Mouse (Mus musculus): Measurements from ENCODE around the gene Tsr1. TPM values are rescaled to one million over a fixed set of nuclear protein-coding genes. Genes with fewer than 3 reads are reported as not detected.

The Tsr1 gene
- polyA plus RNA-seq, 1 experiment from 2014 or later: 52.7 TPM

DNA sequence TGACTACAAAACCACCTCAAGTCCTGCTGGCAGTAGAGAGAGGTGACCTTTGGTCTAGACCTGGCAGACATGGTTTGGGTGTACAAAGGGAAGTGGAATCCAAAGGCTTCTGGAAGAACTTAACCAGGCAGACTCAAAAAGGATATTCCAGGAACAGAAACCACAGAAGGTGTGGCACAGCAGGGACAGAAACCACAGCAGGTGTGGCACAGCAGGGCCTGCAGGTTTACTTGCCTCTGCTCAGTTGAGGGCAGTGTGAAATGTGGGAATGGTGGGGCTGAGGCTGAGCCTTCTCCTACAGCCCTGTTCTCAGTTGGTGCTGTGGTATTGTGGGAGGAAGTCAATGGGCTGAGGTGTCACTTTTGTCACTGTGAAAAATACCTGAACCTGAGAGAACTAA is 57.0 kb downstream of the Tsr1 start:
- Histone ChIP-seq H3K27me3 (ENCODE audit: insufficient read depth, poor library complexity, severe bottlenecking) (no peaks in the 10 kb centered on the region), H3K36me3 (peaks cover 27% of the 10 kb centered on the region; the same call in 1 of the 2 replicates), H3K9me3 (no peaks in the 10 kb centered on the region), H3K4me3 (no peak overlapping the region), H3K27ac (no peak overlapping the region), H3K4me1 (no peaks in the 10 kb centered on the region)
- no peak for DNase-seq (ENCODE audit: low spot score)

DNA sequence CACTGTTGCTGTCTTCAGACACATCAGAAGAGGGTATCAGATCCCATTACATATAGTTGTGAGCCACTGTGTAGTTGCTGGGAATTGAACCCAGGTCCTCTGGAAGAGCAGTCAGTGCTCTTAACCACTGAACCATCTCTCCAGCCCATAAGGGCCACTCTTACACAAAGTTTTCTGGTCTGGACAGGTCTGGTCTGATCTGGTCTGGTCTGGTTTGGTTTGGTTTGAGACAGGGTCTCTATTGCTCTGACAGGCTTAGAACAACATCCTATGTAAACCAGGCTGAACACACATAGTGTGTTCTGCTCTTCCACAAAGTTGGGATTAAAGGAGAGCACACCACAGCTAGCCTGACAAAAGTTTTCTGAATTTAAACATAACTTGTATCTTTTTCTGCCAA is 58.1 kb downstream of the Tsr1 start:
- DNase-seq (ENCODE audit: low spot score): no peak
- H3K27me3 ChIP-seq (ENCODE audit: insufficient read depth, poor library complexity, severe bottlenecking): no peaks in the 10 kb centered on the region
- H3K27ac ChIP-seq: no peak overlapping the region
- no peaks in the 10 kb centered on the region for H3K9me3 ChIP-seq
- peaks cover 24% of the 10 kb centered on the region; the same call in 1 of the 2 replicates for H3K36me3 ChIP-seq
- no peak overlapping the region for H3K4me3 ChIP-seq
- H3K4me1 ChIP-seq: no peaks in the 10 kb centered on the region

DNA sequence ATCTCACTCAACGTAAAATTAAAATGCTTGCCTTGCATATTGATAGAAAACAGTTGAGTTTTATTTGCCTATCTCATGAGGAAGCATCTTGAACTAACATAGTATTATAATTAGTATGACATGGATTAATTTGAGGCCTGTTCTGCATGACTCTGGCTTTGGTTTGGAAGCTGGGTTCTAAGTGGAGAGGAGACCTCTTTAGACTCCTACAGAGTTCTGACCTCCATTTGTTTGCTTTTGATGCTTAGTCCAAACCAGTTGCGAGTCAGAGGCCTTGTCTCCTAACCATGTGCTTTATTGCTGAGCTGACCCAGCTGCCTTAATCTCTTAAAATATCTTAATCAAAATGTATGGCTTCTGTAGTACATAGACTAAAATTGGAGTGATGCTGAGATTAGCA is 59.7 kb downstream of the Tsr1 start:
- Histone ChIP-seq H3K27ac (no peak overlapping the region), H3K36me3 (peaks cover 14% of the 10 kb centered on the region; the same call in 1 of the 2 replicates), H3K4me1 (no peaks in the 10 kb centered on the region), H3K4me3 (no peak overlapping the region), H3K9me3 (no peaks in the 10 kb centered on the region), H3K27me3 (ENCODE audit: insufficient read depth, poor library complexity, severe bottlenecking) (no peaks in the 10 kb centered on the region)
- DNase-seq (ENCODE audit: low spot score): no peak
- 93% methylated on average over 2 of the region's 2 CpGs for WGBS

Small RNAs within 50 kb of the gene (microRNA-seq; reads per million reads assigned to microRNA genes)
- gene Mir6926: not detected

Other genes starting within 250 kb of the Tsr1 start
- 50.2 and 68.6 TPM in 2 replicates for gene Cluh, start 248.6 kb upstream of the Tsr1 start, polyA plus RNA-seq (2016; fragmentation: Nextera tagmentation; extraction: Ambion mirVana)
- gene Pafah1b1, start 173.4 kb upstream of the Tsr1 start, polyA plus RNA-seq (2016; fragmentation: Nextera tagmentation; extraction: Ambion mirVana): 47.2 and 55.8 TPM in 2 replicates
- gene Mettl16, start 127.2 kb upstream of the Tsr1 start, polyA plus RNA-seq (2016; fragmentation: Nextera tagmentation; extraction: Ambion mirVana): 43.2 and 52.9 TPM in 2 replicates
- gene Mnt, start 67.2 kb upstream of the Tsr1 start, polyA plus RNA-seq (2016; fragmentation: Nextera tagmentation; extraction: Ambion mirVana): 3.2 and 3.8 TPM in 2 replicates
- 5.5 and 5.8 TPM in 2 replicates for gene Sgsm2, start 1.0 kb upstream of the Tsr1 start, polyA plus RNA-seq (2016; fragmentation: Nextera tagmentation; extraction: Ambion mirVana)
- gene Smg6, start 27.8 kb downstream of the Tsr1 start, polyA plus RNA-seq (2016; fragmentation: Nextera tagmentation; extraction: Ambion mirVana): 11.8 and 14.0 TPM in 2 replicates
- gene Srr, start 27.9 kb downstream of the Tsr1 start, polyA plus RNA-seq (2016; fragmentation: Nextera tagmentation; extraction: Ambion mirVana): 16.9 and 17.0 TPM in 2 replicates

Data from heart, embryonic 10.5 days (tissue).